Mouse (Mus musculus) bone marrow macrophage, adult 2 months (primary cell): ENCODE measurements around the gene Calhm3.

Source experiments
- CTCF ChIP-seq: IDR thresholded peaks from 2 replicates; pipeline ENCODE4 v1.5.1; 2012; ENCODE audit warnings: low read depth, mild to moderate bottlenecking, low read length, moderate library complexity
- POLR2A ChIP-seq: IDR thresholded peaks from 2 replicates; pipeline ENCODE4 v1.6.1; 2012; ENCODE audit warnings: mild to moderate bottlenecking, low read depth, low read length, borderline replicate concordance

- no peak for TF ChIP-seq CTCF
- TF ChIP-seq POLR2A, result no peak
Observed at GRCm38 (mm10) chr19:47142438-47142837, 15.1 kb downstream of the Calhm3 start.
